Mouse (Mus musculus) limb, embryonic 12.5 days (tissue): ENCODE measurements around the gene Insl3. TPM values are rescaled to one million over a fixed set of nuclear protein-coding genes. Genes with fewer than 3 reads are reported as not detected.

ENCODE experiments used
- ATAC-seq: fragments of 200-750 bp; cut with Nextera tagmentation; 2 replicates; pipeline ENCODE4 v1.8.0; 2017; ENCODE audit warnings: low read depth, moderate TSS enrichment; ENCODE audit not compliant: insufficient number of reproducible peaks, insufficient read depth, low FRiP score, low TSS enrichment
- H3K27ac ChIP-seq: fragments of 300-500 bp; sonication (generic); 2 replicates; pipeline ENCODE4 v1.5.1; 2016; ENCODE audit warnings: mild to moderate bottlenecking, moderate library complexity
- H3K27me3 ChIP-seq: fragments of 300-500 bp; sonication (generic); 2 replicates; pipeline ENCODE4 v1.6.1; 2016; ENCODE audit warnings: mild to moderate bottlenecking, moderate library complexity
- H3K36me3 ChIP-seq: fragments of 300-500 bp; sonication (generic); 2 replicates; pipeline ENCODE4 v1.6.1; 2016; ENCODE audit warnings: mild to moderate bottlenecking, moderate library complexity
- H3K4me1 ChIP-seq: fragments of 300-500 bp; sonication (generic); replicated peaks from 2 replicates; pipeline ENCODE4 v1.6.1; 2016
- H3K4me2 ChIP-seq: fragments of 300-500 bp; sonication (generic); 2 replicates; pipeline ENCODE4 v1.6.1; 2016; ENCODE audit warnings: mild to moderate bottlenecking, moderate library complexity
- H3K4me3 ChIP-seq: fragments of 300-500 bp; sonication (generic); replicated peaks from 2 replicates; pipeline ENCODE4 v1.5.1; 2016; ENCODE audit warnings: mild to moderate bottlenecking
- H3K9ac ChIP-seq: fragments of 300-500 bp; sonication (generic); replicated peaks from 2 replicates; pipeline ENCODE4 v1.6.1; 2016; ENCODE audit warnings: mild to moderate bottlenecking, moderate library complexity
- H3K9me3 ChIP-seq: fragments of 300-500 bp; sonication (generic); 2 replicates; pipeline ENCODE4 v1.6.1; 2016; ENCODE audit warnings: mild to moderate bottlenecking, moderate library complexity
- WGBS: fragments of 180-500 bp; shearing (Covaris S2); methylation state at CpG from one replicate; pipeline ENCODE4 v1.1.7; 2016; 5-methylcytosine and 5-hydroxymethylcytosine counted together
- polyA plus RNA-seq: library from polyadenylated mRNA; unstranded; fragments of >200 nt; fragmentation: Nextera tagmentation; extraction: Ambion mirVana; gene quantifications from 2 replicates; pipeline ENCODE4 v1.2.1, GENCODE M21; 2016

Insl3 gene
- polyA plus RNA-seq, 1 experiment from 2014 or later: 0.54 TPM

DNA sequence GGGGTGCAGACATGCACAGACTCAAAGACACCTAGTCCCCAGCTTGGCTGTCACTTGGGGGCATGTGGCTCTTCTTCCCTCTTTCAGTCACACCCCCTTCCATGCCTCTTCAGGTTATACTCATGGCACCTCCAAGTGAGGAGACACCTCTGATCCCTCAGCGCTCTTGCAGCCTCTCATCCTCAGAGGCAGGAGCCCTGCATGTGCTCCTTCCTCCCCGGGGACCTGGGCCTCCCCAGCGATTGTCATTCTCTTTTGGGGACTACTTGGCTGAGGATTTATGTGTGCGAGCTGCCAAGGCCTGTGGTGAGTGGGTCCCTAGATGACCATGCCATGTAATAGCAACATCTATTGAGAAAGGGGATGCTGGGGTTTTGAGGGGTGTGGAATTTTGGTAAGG lies 10.8 kb upstream of the Insl3 start:
- ATAC-seq: no peak
- Histone ChIP-seq H3K27me3 (peaks cover 86% of the 10 kb centered on the region), H3K36me3 (no peaks in the 10 kb centered on the region), H3K4me2 (no peak overlapping the region), H3K9ac (no peak overlapping the region), H3K9me3 (no peaks in the 10 kb centered on the region), H3K4me3 (no peak overlapping the region), H3K27ac (no peak overlapping the region), H3K4me1 (peaks cover 20% of the 10 kb centered on the region)
- WGBS: 56% methylated on average over 4 of the region's 4 CpGs

DNA sequence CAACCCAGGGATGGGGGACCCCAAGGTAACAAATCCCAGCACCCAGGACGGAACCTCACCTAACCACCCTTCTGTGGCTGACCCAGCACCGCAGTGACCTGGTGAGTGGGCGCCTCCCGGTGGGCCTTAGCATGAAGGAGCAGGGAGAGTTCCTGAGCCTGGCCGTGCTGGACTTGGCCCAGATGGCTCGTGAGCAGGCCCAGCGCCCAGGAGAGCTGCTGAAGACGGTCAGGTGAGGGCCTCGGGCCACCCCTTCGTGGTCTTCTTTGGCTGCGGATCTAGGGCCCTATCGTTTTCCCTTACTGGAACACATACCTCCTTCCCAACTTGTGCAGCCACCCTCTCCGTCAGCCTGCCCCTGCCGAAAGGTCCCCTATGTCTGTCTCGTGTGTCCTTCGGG lies 9.9 kb upstream of the Insl3 start:
- H3K4me1 ChIP-seq: peaks cover 20% of the 10 kb centered on the region
- no peak overlapping the region; the same call in 1 of the 2 replicates for H3K9ac ChIP-seq
- H3K36me3 ChIP-seq: no peaks in the 10 kb centered on the region
- peak overlapping the region; percentile 51 for H3K4me2 ChIP-seq
- no peak for ATAC-seq
- H3K4me3 ChIP-seq: peak overlapping the region; percentile 30
- WGBS: 12% methylated on average over 16 of the region's 16 CpGs
- peaks cover 92% of the 10 kb centered on the region for H3K27me3 ChIP-seq
- H3K27ac ChIP-seq: no peak overlapping the region
- H3K9me3 ChIP-seq: no peaks in the 10 kb centered on the region

DNA sequence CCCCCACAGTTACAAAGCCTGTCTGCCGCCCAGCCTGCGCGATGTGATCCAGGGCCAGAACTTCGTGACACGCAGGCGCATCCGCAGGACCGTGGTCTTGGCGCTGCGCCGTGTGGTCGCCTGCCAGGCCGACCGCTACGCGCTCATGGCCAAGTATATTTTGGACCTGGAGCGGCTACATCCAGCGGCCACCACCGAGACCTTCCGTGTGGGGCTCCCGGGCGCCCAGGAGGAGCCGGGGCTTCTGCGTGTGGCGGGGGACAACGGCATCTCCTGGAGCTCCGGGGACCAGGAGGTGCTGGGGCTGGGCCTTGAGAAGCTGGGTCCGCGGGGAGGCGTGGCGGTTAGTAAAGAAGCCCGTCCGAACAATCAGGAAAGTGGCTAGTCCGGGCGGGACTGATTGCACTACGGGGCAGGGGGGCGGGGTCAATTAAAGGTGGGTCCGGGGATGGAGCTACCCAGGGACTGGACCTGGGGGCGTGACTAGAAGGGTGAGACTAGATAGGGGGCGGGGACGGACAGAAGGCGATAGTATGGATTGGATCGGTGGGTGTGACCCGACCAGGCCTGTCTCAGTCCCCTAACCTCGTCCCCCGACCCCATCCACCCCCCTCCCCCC lies 9.4 kb upstream of the Insl3 start:
- H3K36me3 ChIP-seq: no peaks in the 10 kb centered on the region
- WGBS: 2% methylated on average over 46 of the region's 46 CpGs
- H3K9ac ChIP-seq: no peak overlapping the region; the same call in 1 of the 2 replicates
- H3K4me1 ChIP-seq: peaks cover 20% of the 10 kb centered on the region
- H3K4me3 ChIP-seq: peak overlapping the region; percentile 30
- H3K9me3 ChIP-seq: no peaks in the 10 kb centered on the region
- peaks cover 96% of the 10 kb centered on the region for H3K27me3 ChIP-seq
- peak overlapping the region; percentile 51 for H3K4me2 ChIP-seq
- no peak for ATAC-seq
- no peak overlapping the region for H3K27ac ChIP-seq

DNA sequence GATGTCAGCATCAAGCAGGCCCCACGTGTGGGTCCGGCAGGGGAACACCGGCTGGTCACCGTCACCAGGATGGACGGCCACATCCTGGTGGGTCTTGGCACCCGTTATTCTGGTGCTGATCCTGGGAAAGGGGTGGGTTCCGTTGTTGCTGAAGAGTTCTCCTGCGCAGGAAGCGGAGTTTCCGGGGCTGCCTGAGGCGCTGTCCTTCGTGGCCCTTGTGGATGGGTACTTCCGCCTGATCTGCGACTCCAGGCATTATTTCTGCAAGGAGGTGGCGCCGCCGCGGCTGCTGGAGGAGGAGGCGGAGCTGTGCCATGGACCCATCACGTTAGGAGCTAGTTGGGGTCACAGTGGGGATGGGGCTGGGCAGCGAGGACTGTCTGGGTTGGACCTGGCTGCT lies 8.5 kb upstream of the Insl3 start:
- H3K36me3 ChIP-seq: no peaks in the 10 kb centered on the region
- no peak overlapping the region for H3K4me3 ChIP-seq
- no peak for ATAC-seq
- no peak overlapping the region for H3K27ac ChIP-seq
- H3K4me1 ChIP-seq: peaks cover 20% of the 10 kb centered on the region
- peaks cover 99% of the 10 kb centered on the region for H3K27me3 ChIP-seq
- H3K4me2 ChIP-seq: 0 out of 2 replicates have a peak overlapping the region, but pooled peaks have one; percentile 2
- H3K9ac ChIP-seq: no peak overlapping the region
- WGBS: 5% methylated on average over 21 of the region's 21 CpGs
- H3K9me3 ChIP-seq: no peaks in the 10 kb centered on the region

DNA sequence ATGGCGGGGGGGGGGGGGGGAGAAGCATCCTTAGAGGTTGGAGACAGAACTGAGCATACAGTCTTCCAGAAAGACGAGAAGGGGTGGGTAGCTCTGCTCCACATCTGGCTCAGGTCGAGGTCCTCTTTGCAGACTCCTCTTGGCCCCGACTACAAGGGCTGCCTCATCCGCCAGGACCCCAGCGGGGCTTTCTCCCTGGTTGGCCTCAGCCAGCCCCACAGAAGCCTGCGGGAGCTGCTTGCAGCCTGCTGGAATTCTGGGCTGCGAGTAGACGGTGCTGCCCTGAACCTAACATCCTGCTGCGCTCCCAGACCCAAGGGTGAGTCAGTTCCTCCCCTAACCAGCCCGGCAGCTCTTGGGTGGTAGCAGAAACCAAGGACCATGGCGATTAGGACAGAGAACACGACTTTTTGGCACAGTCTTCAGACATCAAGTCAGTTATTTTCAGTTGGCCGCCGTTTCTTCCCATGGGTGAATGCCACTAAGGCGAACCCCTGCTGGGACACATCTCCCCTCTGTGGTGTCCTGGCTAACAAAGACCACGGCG lies 7.6 kb upstream of the Insl3 start:
- H3K4me1 ChIP-seq: peaks cover 21% of the 10 kb centered on the region
- no peaks in the 10 kb centered on the region for H3K36me3 ChIP-seq
- no peak for ATAC-seq
- 0 out of 2 replicates have a peak overlapping the region, but pooled peaks have one; percentile 6 for H3K4me3 ChIP-seq
- H3K27ac ChIP-seq: no peak overlapping the region
- WGBS: 3% methylated on average over 18 of the region's 18 CpGs
- no peaks in the 10 kb centered on the region for H3K9me3 ChIP-seq
- H3K9ac ChIP-seq: no peak overlapping the region
- H3K27me3 ChIP-seq: peaks cover 100% of the 10 kb centered on the region
- H3K4me2 ChIP-seq: no peak overlapping the region

DNA sequence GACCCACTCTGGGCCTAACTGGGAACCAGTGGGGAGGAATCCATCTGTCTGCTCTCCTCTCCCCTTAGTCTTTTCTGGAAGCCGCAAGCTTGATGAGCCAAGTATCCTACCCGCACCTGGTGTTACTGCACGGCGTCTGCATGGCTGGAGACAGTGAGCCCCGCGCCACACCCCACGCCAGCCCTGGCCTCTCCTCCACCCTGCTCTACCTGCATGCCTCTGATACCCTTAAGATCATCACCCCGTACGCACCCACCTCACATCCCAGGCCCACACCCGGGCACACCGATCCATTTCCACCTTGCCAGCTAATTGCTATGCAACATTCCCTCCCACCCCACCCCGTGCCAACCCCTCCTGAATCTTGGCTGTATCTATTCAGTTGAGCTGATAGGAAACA lies 6.2 kb upstream of the Insl3 start:
- Histone ChIP-seq H3K4me1 (peaks cover 23% of the 10 kb centered on the region), H3K27ac (no peak overlapping the region), H3K4me3 (no peak overlapping the region), H3K9ac (no peak overlapping the region), H3K9me3 (no peaks in the 10 kb centered on the region), H3K36me3 (no peaks in the 10 kb centered on the region), H3K4me2 (no peak overlapping the region), H3K27me3 (peaks cover 100% of the 10 kb centered on the region)
- no peak for ATAC-seq
- WGBS: 67% methylated on average over 12 of the region's 12 CpGs

DNA sequence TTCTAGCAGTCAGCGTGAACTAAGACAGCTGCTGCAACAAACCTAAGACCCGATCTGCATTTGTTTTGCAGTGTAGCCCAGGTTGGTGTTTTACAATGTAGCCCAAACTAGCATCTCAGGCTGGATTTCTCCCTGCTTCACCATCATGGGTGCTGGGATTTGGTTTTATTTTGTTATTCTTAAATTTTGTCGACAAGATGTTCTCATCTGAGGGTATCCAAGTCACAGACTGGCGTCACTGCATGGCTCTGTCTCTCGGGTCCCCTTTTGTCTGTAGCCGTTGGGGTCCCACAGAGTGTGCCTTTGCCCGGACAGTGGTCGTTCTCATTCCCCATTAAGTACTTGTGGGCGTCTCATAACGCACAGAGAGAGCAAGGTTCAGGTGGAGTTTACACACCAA lies 4.3 kb upstream of the Insl3 start:
- H3K36me3 ChIP-seq: no peaks in the 10 kb centered on the region
- H3K27ac ChIP-seq: no peak overlapping the region
- no peak overlapping the region for H3K4me2 ChIP-seq
- ATAC-seq: no peak
- WGBS: 19% methylated on average over 10 of the region's 10 CpGs
- H3K9ac ChIP-seq: no peak overlapping the region
- no peak overlapping the region for H3K4me3 ChIP-seq
- peaks cover 100% of the 10 kb centered on the region for H3K27me3 ChIP-seq
- H3K4me1 ChIP-seq: peaks cover 19% of the 10 kb centered on the region
- no peaks in the 10 kb centered on the region for H3K9me3 ChIP-seq

DNA sequence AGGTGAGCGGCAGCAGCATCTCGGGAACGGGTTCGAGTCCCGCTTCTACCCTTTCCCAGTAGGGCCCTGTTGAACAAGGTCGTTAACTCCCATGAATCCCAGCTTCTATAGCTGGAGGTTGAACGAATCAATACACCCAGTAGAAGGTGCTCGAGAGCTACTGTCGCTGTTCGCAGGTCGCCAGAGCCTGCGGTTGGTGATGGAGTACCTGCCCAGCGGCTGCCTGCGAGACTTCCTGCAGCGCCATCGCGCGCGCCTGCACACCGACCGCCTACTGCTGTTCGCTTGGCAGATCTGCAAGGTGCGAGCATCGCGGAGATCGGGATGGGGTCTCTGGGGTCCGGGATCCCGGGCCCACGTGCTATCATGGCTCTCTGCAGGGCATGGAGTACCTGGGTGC lies 3.4 kb upstream of the Insl3 start:
- H3K4me2 ChIP-seq: peak overlapping the region; percentile 52
- no peaks in the 10 kb centered on the region for H3K36me3 ChIP-seq
- H3K4me3 ChIP-seq: peak overlapping the region; percentile 28
- H3K9ac ChIP-seq: no peak overlapping the region
- H3K9me3 ChIP-seq: no peaks in the 10 kb centered on the region
- 2% methylated on average over 29 of the region's 29 CpGs for WGBS
- no peak for ATAC-seq
- H3K4me1 ChIP-seq: peaks cover 13% of the 10 kb centered on the region
- no peak overlapping the region for H3K27ac ChIP-seq
- H3K27me3 ChIP-seq: peaks cover 100% of the 10 kb centered on the region

DNA sequence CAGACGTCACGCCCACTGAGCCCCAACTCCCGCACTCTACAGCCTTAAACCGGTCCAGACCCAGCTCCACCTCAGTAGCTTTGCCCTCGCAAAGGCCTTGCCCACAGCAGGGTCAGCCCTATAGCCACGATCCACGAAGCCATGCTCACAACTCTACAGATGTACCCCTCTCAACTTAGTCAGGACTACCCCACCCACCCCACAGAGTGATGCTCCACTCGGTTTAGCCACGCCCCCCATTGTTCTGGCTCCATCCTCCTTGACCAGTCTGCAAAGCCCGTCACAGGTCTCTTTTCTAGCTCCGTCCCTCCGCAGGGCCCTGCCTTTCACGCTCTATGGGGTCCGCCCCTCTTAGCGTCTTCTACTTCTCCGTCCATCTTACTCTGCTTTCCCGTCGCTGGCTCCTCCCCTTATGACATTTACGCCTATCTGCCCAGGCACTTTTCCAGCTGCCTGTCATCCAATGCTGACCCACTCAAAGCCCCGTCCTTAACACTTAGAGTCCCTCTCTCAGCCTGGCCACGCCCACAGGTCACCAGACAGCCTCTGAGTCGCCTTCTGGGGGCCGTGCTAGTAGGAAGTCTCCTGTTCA lies 2.8 kb upstream of the Insl3 start:
- Histone ChIP-seq H3K9me3 (no peaks in the 10 kb centered on the region), H3K27me3 (peaks cover 100% of the 10 kb centered on the region), H3K27ac (no peak overlapping the region), H3K4me2 (peak overlapping the region; percentile 52), H3K4me3 (peak overlapping the region; percentile 28), H3K9ac (no peak overlapping the region), H3K4me1 (peaks cover 12% of the 10 kb centered on the region), H3K36me3 (no peaks in the 10 kb centered on the region)
- ATAC-seq: peak; percentile 57; the same call in 1 of the 2 replicates
- WGBS: 2% methylated on average over 23 of the region's 23 CpGs

DNA sequence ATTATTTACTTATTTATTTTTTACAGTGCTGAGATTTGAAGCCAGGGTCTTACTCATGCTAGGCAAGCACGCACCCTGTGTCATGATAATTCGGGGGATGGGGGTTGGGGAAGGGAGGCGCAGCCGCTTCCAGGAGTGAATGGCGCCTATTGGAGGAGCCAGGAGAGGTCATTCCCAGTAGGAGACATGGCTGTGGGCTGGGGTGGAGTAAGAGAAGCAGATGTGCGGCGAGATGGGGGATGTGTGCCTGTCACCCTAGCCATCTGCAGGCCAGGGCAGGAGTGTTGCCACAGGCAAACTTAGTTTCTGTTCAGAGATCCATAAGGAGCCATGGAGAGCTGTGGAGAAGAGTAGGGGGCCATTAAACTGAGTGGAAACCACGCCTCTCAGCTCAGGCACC lies 1.4 kb upstream of the Insl3 start:
- under 1% methylated on average over 8 of the region's 8 CpGs for WGBS

DNA sequence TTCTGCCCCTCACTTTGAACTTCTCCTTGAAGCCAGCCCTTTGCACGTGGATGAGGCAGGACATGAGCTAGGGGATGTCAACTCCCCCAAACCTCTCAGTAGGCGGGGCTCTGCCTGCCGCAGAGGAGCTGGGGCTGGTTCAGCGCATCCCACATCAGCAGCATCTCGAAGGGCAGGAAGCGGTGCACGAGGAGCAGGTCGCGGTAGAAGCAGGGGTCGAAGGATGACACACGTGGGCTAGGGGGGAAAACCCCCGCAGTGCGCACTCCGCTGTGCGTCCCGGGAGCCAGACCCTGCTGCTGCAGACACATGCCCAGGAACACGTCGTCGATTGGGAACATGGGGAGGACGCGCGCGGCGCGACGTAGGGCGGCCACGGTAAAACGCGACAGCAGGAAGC lies 3.5 kb downstream of the Insl3 start:
- no peak overlapping the region for H3K4me2 ChIP-seq

More for the DNA sequence above, 1.4 kb upstream of the Insl3 start:
- H3K4me3 ChIP-seq: no peak overlapping the region
- peaks cover 12% of the 10 kb centered on the region for H3K4me1 ChIP-seq
- ATAC-seq: no peak
- H3K27ac ChIP-seq: no peak overlapping the region
- H3K27me3 ChIP-seq: peaks cover 100% of the 10 kb centered on the region
- H3K9me3 ChIP-seq: no peaks in the 10 kb centered on the region
- 0 out of 2 replicates have a peak overlapping the region, but pooled peaks have one; percentile 2 for H3K4me2 ChIP-seq
- H3K36me3 ChIP-seq: no peaks in the 10 kb centered on the region
- H3K9ac ChIP-seq: no peak overlapping the region

More for the DNA sequence above, 3.5 kb downstream of the Insl3 start:
- Histone ChIP-seq H3K27me3 (peaks cover 96% of the 10 kb centered on the region), H3K9me3 (no peaks in the 10 kb centered on the region), H3K9ac (no peak overlapping the region), H3K4me1 (peaks cover 8% of the 10 kb centered on the region), H3K4me3 (peak overlapping the region; percentile 17; the same call in 1 of the 2 replicates), H3K36me3 (no peaks in the 10 kb centered on the region), H3K27ac (no peak overlapping the region)
- WGBS: 5% methylated on average over 30 of the region's 30 CpGs
- no peak for ATAC-seq
